Mouse (Mus musculus) G1E (cell line): ENCODE measurements around the gene Tbc1d13.

Experiments
- CTCF ChIP-seq: IDR thresholded peaks from 2 replicates; pipeline ENCODE4 v1.5.1; 2012; ENCODE audit warnings: low read depth, low read length, inconsistent platforms, mixed read lengths
- GATA1 ChIP-seq: IDR thresholded peaks from 2 replicates; pipeline ENCODE4 v1.6.1; 2012; ENCODE audit warnings: borderline replicate concordance, low read length, inconsistent platforms, mixed read lengths
- TAL1 ChIP-seq: conservative IDR thresholded peaks from 2 replicates; pipeline ENCODE4 v1.6.1; 2012; ENCODE audit warnings: low read depth, low read length, inconsistent platforms, mixed read lengths

GRCm38 (mm10) chr2:30144436-30144835 is 10.9 kb downstream of the Tbc1d13 start:
- TF ChIP-seq CTCF (no peak), TAL1 (no peak), GATA1 (no peak)
